Mouse (Mus musculus) testis, adult 2 months (tissue): ENCODE data around the gene Wdr3.

Source experiments
- CTCF ChIP-seq: fragments of 200-500 bp; IDR thresholded peaks from 2 replicates; pipeline ENCODE4 v1.5.1; 2012; ENCODE audit warnings: low read depth, mild to moderate bottlenecking, inconsistent platforms, low read length, moderate library complexity; ENCODE audit not compliant: control insufficient read depth, insufficient read depth, insufficient replicate concordance
- POLR2A ChIP-seq: fragments of 200-500 bp; IDR thresholded peaks from 2 replicates; pipeline ENCODE4 v1.6.1; 2012; ENCODE audit warnings: low read depth, mild to moderate bottlenecking, inconsistent platforms, low read length, moderate library complexity; ENCODE audit not compliant: control insufficient read depth

DNA sequence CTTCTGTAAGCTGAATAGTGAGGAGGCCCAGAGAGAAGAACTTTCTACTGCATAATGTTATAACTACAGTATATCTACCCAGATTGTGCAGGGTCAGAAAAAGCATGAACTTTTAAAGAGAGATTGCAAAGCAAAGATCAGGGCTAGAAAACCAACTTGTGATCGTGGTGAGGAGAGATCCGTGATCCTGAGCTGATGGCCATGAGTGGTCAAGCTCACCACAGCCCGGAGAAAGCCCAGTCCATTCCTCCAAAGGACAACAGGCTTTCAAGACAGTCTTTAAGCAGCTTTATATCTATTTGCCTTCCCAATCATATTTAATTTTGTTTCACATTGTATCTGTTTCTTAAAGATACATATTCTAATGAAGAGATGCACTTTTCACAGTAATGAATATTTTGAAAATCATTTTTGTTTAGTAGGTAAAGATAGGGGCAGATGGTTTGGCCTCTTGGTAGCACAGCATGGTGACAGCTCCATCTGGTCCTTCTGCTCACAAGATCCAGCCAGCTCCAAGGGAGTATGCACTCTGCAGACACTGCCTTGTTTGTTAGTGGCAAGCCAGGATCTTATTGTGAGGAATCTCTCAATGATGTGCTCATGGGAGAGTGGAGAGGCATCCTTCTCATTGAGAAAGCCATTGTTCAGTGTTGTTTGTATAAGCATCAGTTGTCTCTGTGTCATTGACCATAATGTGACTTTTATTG lies 59.7 kb downstream of the Wdr3 start:
- no peak for TF ChIP-seq POLR2A
- no peak for TF ChIP-seq CTCF
